Mouse (Mus musculus) brown adipose tissue, adult 24 weeks (tissue): Measurements from ENCODE around the gene Magi1. TPM values are rescaled to one million over a fixed set of nuclear protein-coding genes. Genes with fewer than 3 reads are reported as not detected.

Experiments used
- H3K27ac ChIP-seq: fragments of 200-500 bp; replicated peaks from 2 replicates; pipeline ENCODE4 v1.5.1; 2012; ENCODE audit warnings: low read depth, mild to moderate bottlenecking, low read length
- H3K4me1 ChIP-seq: fragments of 200-500 bp; 2 replicates; pipeline ENCODE4 v1.6.1; 2012; ENCODE audit warnings: low read length, mixed read lengths; ENCODE audit not compliant: control insufficient read depth, insufficient read depth, insufficient read length
- H3K4me3 ChIP-seq: fragments of 200-500 bp; 2 replicates; pipeline ENCODE4 v1.5.1; 2012; ENCODE audit warnings: low read depth, mild to moderate bottlenecking, low read length, moderate library complexity; ENCODE audit not compliant: insufficient read depth
- polyA plus RNA-seq: library from polyadenylated mRNA; stranded (reverse); fragments of >200 nt; gene quantifications from 2 replicates; pipeline ENCODE4 v1.2.4, GENCODE M21; 2012; ENCODE audit not compliant: missing spikeins, insufficient read depth, insufficient read length

Gene Magi1
- polyA plus RNA-seq, 1 experiment: 4.5 TPM

DNA sequence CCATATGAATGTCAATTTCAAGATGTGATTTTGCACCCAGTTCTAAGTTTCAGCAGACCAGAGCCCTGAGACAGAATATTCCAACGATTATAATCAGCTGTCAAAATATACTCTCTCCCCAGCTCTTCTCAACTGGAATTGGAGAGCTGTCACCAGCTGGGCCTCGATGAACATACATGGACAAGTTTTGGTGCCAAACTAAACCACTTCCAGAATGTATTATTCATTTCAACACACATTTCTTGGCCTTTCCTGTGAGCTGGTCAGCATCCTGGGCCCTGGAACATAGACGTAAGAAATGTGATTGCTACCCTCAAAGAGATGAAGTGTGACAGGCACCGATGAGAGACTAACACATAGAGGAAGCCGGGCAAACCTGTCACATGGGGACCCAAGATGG, 13.7 kb downstream of the Magi1 start:
- Histone ChIP-seq H3K4me3 (no peak overlapping the region), H3K27ac (no peak overlapping the region), H3K4me1 (peaks cover 14% of the 10 kb centered on the region; the same call in 1 of the 2 replicates)

DNA sequence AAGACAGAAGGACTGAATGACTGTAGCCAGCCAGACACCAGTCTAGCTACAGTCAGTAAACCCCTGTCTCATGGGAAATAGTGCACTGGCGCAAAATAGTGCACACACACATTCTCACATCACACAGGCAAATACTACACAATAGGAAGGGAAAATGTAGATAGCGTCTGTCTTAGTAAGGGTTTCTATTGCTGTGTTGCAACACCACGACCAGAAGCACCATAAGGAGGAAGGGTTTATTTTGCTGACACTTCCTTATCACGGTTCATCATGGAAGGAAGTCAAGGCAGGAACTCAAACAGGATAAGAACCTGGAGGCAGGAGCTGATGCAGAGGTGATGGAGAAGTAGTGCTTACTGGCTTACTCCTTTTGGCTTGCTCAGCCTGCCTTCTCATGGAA, 14.5 kb downstream of the Magi1 start:
- no peak overlapping the region for H3K4me3 ChIP-seq
- H3K4me1 ChIP-seq: peaks cover 19% of the 10 kb centered on the region; the same call in 1 of the 2 replicates
- H3K27ac ChIP-seq: no peak overlapping the region

DNA sequence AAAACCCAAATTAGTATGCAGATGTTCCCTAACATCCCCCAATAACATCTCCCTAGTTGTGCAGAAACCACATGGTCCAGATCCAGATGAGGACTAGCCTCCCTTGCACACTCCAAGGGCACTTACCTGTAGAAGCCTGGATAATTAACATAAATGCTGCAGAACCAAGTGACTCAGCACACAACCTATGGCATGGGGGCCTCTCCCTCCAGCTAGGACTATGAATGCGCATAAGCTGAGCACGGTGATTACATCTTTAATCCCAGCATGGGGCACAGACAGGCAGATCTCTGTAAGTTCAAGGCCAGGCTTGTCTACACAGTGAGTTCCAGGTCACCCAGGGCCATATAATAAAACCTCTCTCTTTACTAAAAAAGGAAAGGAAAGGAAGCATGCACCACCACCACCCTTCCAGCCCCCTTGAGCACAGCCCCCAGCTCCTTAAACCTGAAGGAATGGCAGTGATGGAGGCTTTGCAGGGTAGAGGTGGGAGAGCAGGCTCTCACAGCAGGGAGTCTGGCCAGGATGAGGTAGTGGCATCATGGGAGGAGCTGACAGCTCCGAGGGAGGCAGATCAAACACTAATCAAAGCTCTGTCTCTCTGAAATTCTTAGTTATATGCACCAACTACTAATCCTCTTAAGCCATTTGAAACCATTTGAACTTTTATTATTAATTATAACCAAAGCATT, 18.3 kb downstream of the Magi1 start:
- Histone ChIP-seq H3K4me1 (peaks cover 29% of the 10 kb centered on the region), H3K27ac (no peak overlapping the region), H3K4me3 (no peak overlapping the region)

DNA sequence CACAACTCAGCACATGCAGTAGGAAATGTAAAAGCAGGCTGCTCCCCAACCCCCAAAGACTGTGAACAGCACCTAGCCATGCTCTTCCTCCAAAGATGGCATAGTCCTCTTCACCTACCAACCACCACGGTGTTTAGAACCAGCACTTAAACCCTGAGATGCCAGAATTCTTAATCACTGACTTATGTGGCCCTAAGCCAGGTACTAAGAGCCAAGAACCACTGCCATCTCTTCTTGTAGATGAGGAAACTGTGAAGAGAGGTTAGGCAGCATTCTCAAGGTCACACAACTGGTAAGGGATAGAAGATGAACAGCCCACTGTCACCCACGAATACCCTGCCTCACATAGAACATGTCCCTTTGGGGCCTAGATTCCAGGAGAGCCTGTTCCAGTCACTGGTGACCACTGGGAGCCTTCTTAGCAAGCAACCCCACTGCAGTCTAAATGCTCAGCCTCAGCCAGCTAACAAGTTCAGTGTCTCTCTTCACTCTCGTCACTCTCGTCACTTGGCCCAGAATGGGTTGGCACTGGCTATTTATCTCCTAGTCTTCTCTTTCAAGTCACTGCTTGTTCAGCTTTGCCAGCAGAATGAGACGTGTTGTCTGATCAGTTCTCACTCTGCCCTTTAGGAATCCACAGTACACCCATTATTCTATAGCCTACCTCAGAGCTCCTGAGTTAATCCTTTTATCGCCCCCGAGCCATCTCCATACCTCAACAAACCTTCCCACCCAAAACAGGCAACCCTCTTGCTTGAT, 19.4 kb downstream of the Magi1 start:
- Histone ChIP-seq H3K27ac (no peak overlapping the region), H3K4me1 (peaks cover 31% of the 10 kb centered on the region), H3K4me3 (no peak overlapping the region)

DNA sequence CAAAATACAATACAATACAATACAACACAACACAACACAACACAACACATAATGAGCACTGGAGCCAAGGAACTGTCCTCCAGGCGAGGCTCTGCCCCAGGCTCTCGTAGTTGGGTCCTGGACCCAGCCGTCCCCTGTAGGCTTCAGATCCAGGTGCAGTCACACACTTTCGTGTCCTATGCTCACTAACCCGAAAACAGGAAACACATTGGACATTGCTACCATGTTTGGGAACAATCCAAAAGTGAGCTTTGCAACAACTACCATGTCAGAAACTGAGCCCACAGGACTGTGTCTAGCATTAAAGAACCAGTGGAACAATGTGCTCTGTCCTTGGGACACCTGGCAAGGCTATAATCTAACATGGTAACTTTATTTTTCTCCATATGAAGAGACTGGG, 22.9 kb downstream of the Magi1 start:
- Histone ChIP-seq H3K4me1 (peaks cover 36% of the 10 kb centered on the region), H3K27ac (peak overlapping the region; percentile 77), H3K4me3 (no peak overlapping the region)

DNA sequence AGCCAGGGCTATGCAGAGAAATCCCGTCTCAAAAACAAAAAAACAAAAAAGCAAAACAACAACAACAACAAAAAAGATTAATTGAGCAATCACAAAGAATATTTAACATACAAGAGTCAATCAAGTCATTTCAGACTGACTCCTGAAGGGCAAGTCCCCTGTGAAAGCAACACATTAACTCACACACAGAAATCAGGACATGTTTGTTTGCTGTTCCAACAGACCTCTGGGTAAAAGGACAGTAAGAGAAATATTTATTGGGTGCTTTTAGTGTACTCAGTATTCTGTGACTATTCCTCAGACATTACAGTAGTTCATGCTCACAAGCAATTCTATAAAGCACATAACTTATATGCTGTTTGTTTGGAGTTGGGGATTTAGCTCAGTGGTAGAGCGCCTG, 23.7 kb downstream of the Magi1 start:
- Histone ChIP-seq H3K27ac (no peak overlapping the region), H3K4me1 (peaks cover 41% of the 10 kb centered on the region), H3K4me3 (no peak overlapping the region)

DNA sequence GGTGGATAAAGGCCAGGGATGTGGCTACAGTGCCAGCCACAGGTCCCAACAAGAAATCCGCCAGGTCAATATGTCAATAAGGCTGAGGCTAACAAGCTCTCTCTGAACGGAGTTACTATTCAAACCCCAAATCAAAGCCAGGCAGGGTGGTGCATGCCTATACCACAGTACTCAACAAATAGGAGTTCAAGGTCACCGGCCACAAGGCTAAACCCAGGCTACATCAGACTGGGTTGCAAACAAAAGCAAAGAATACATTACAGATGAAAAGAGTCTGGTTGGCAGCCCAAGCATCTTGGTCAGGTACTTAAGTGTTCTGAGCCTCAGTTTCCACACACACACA, 25.9 kb downstream of the Magi1 start:
- H3K27ac ChIP-seq: peak overlapping the region; percentile 32; the same call in 1 of the 2 replicates
- H3K4me3 ChIP-seq: no peak overlapping the region
- peaks cover 41% of the 10 kb centered on the region for H3K4me1 ChIP-seq

DNA sequence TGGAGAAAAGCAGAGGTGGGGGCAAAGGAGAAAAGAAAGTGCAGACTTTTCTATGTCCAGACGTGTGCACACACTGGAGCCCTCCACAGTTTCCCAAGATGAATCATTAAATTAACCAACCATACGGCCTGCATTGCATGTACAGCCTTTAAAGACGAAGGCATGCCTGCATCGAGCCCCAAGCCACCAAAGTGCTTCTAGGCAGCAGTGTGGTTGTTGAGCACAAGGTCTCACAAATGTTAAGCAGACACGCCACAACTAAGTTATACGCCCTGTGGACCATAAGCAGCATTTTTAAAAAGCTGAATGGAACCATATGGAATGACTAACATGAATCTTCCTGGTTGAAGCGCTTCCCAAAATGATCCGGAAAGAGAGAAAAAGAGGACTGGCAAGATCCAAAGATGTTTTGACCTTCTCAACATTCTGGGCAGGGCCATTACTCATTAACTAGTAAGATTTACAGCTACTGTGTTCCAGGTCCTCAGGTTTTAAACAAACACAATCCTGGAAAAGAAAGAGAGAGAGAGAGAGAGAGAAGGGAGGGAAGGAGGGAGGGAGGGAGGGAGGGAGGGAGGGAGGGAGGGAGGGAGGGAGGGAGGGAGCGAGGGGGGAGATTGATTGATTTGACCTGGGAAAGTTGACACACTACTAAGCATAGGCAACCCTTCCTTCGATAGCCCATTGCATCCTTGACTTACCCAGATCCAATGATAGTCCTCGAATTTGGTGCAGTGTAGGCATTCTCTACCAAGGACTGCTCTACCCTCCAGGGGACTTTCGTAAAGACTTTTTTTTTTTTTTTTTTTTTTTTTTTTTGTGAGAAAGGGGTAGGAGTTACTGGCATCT, 26.5 kb downstream of the Magi1 start:
- H3K4me1 ChIP-seq: peaks cover 39% of the 10 kb centered on the region
- H3K27ac ChIP-seq: no peak overlapping the region; the same call in 1 of the 2 replicates
- H3K4me3 ChIP-seq: no peak overlapping the region

DNA sequence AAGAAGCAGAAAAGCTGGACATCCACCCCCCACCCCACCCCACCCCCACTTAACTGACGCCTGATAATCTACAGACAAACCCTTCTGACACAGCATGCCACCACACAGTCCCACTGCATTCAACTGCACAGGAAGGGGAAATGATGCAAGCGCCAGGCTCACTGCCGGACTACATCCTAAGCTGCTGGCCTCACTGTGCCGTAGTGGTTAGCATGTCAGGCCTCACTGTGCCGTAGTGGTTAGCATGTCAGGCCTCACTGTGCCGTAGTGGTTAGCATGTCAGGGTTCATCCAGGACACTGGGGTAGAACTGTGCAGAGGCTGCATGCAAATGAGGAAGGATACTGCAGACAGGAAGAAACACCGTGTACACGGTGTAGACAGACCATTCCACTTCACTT, 29.8 kb downstream of the Magi1 start:
- no peak overlapping the region for H3K4me3 ChIP-seq
- peak overlapping the region; percentile 13 for H3K27ac ChIP-seq
- H3K4me1 ChIP-seq: peaks cover 44% of the 10 kb centered on the region

DNA sequence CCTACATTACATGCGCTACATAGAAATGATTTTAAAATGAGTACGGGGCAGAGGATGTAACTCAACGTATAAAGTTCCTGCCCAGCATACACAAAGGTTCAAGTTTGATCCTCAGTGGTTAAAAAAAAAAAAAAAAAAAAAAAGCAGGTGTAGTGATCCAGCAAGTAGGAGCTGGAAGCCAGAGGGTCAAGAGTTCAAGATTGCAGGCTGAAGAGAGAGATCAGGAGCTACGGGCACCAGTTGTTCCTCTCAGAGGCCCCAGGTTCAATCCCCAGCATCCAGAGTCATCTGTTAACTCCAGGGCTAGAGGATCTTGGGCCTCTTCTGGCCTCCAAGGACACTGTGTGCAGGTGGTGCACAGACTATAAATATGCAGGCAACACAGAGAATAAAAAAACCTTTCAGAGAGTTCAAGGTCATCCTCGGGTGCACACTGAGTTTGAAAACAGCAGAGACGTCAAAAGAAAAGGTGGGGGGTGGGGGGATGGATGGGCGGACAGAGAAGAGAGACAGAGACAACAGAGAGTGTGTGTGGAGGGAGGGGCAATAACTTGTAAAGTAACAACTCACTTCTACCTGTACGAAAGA, 32.3 kb downstream of the Magi1 start:
- Histone ChIP-seq H3K27ac (no peak overlapping the region), H3K4me3 (no peak overlapping the region), H3K4me1 (peaks cover 40% of the 10 kb centered on the region)

DNA sequence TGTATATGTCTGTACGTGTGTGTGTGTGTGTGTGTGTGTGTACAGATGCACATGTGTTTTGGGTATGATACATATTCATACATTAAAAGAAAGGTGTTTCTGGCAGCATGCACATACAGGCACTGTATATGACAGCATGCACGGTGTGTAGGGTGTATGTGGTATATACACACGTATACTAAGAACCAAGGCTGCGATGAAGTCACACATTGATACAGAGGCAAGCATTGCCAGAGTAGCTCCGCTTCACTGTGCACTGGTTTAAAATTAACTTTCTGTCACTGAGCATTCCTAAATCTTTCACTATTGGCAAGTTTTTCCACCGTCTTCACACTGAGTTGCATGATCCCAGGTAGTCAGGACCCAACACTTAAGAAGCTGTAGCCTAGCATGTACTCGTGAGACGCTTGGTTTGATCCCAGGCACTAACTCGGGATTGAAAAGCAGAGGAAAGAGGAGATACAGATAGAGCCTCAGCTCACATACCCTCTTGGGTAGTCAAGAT, 34.4 kb downstream of the Magi1 start:
- Histone ChIP-seq H3K27ac (no peak overlapping the region), H3K4me1 (peaks cover 25% of the 10 kb centered on the region)

DNA sequence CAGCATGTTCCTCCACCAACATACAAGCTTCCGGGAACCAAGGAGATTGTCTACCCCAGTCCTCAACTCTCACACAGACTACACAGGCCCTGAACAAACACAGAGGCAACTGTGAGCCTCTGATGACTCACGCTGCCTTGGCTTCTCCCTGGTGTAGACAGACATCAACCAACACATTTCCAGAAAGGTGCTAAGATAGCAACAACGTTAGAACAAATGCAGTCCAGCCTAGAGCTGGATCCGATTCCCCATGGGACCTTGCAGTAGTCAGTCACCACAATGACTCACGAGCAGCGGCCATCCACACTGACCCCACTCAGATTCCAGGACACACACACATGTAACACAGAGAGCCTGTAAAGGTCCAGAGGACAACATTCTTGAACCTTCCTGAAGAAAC, 42.5 kb downstream of the Magi1 start:
- Histone ChIP-seq H3K4me3 (no peak overlapping the region), H3K4me1 (peaks cover 36% of the 10 kb centered on the region), H3K27ac (no peak overlapping the region)

More for the DNA sequence above, 34.4 kb downstream of the Magi1 start:
- H3K4me3 ChIP-seq: no peak overlapping the region

DNA sequence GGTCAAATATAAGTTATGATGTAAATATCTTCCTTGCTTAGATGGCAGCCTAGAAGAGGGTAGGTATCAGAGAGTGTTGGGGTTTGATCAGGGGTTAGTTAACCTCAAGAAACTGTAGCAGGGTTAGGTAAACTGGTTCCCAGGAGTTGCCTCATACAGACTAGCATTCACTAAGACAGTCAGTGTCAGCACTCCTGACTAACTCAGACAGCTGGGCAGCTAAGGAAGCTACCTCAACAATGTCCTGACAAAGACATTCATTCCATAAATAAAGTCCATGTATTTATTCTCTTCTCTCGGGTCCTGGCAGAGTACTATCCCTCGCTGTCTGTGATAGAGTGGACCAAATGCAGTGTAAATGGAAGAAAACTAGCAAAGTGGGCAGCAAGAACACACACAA, 45.1 kb downstream of the Magi1 start:
- Histone ChIP-seq H3K27ac (no peak overlapping the region), H3K4me3 (no peak overlapping the region), H3K4me1 (peaks cover 43% of the 10 kb centered on the region)

DNA sequence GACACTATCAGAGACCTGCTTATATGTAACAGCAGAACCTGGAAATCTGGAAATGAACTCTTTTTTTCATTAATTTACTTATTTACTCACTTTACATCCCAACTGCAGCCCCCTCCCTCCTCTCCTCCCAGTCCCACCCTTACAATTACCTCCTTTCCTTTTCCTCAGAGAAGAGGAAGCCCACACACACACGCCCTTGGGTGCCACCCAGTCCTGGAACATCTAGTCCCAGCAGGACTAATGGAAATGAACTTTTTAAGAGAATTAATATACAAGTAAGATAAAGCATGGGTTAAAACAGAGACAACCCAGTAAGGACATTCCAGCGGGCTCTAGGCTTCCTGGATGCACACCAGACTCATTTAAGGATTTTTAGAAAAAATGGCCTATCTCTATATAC, 46.8 kb downstream of the Magi1 start:
- Histone ChIP-seq H3K4me3 (no peak overlapping the region), H3K27ac (no peak overlapping the region), H3K4me1 (peaks cover 39% of the 10 kb centered on the region)

DNA sequence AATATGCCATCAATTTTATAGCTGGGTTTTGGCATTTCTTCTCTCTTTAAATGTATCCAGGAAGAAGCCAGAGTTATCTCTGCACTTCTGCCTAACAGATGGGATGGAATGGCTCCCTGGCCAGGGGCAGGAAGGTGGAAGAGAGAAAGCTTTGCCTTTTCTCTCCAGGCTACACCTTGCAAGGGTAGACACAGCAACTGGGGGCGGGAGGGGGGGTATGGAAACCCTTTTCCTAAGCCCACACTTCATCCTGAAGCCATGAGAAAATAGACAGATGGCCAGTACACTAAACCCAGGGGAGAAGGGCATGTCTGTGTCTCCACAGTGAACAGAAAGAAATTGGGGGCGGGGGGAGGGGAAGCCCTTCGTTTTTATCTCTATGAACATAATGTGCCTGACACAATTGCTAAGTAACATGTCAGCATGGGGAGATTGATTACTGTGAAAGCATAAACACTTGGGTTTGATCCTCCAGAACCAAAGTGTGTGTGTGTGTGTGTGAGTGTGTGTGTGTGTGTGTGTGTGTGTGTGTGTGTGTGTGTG, 51.4 kb downstream of the Magi1 start:
- Histone ChIP-seq H3K4me3 (no peak overlapping the region), H3K27ac (no peak overlapping the region), H3K4me1 (peaks cover 19% of the 10 kb centered on the region)
